In genomic region chr8:45197294-45197693, GRCm38 (mm10) we compare ENCODE assay signal across 27 mouse cellular contexts.
DNase-seq lines count a peak whose midpoint lies in the region; ATAC-seq and TF ChIP-seq lines count a peak whose summit lies in the region.
"Had no signal": no experiment of that assay in that cellular context is flagged by ENCODE, and none has a peak within 500 bp of the region (broad histone marks: within the 10 kb centered on the region; RNA-seq: fewer than 3 reads in every experiment).

No protein-coding gene starts in this region.

- no peak for TF ChIP-seq CTCF in forebrain, postnatal 0 days (IDR thresholded peaks at IDR 0.05; ENCODE audit: low read depth)
- TF ChIP-seq CTCF in hindbrain, postnatal 0 days (IDR thresholded peaks at IDR 0.05; ENCODE audit: low read depth): no peak

- H3K27me3 ChIP-seq in forebrain, embryonic 13.5 days: no peaks in the 10 kb centered on the region
- H3K27me3 ChIP-seq in forebrain, embryonic 10.5 days (ENCODE audit: poor library complexity, severe bottlenecking): no peaks in the 10 kb centered on the region
- no peaks in the 10 kb centered on the region for H3K27me3 ChIP-seq in forebrain, embryonic 15.5 days
- H3K27me3 ChIP-seq in forebrain, postnatal 0 days (ENCODE audit: insufficient read depth, low read length): no peaks in the 10 kb centered on the region
- no peaks in the 10 kb centered on the region for H3K27me3 ChIP-seq in hindbrain, embryonic 13.5 days
- H3K27me3 ChIP-seq in hindbrain, postnatal 0 days (ENCODE audit: insufficient read depth, low read length): no peaks in the 10 kb centered on the region
- H3K27me3 ChIP-seq in hindbrain, embryonic 16.5 days (replicated peaks; ENCODE audit: control insufficient read depth, insufficient read depth, low read length): no peaks in the 10 kb centered on the region
- H3K27me3 ChIP-seq in hindbrain, embryonic 11.5 days (ENCODE audit: control insufficient read depth, insufficient read depth, low read length): no peaks in the 10 kb centered on the region
- H3K27me3 ChIP-seq: CH12.LX; embryonic facial prominence, embryonic 13.5 days; embryonic facial prominence, embryonic 15.5 days had no signal

- no peaks in the 10 kb centered on the region for H3K36me3 ChIP-seq in forebrain, embryonic 13.5 days (ENCODE audit: poor library complexity, severe bottlenecking)
- H3K36me3 ChIP-seq in forebrain, embryonic 10.5 days (replicated peaks): no peaks in the 10 kb centered on the region
- H3K36me3 ChIP-seq in forebrain, embryonic 15.5 days: no peaks in the 10 kb centered on the region
- H3K36me3 ChIP-seq in forebrain, postnatal 0 days (ENCODE audit: insufficient read depth): no peaks in the 10 kb centered on the region
- H3K36me3 ChIP-seq in hindbrain, embryonic 13.5 days: no peaks in the 10 kb centered on the region
- H3K36me3 ChIP-seq in hindbrain, postnatal 0 days (ENCODE audit: insufficient read depth, low read length): no peaks in the 10 kb centered on the region
- no peaks in the 10 kb centered on the region for H3K36me3 ChIP-seq in hindbrain, embryonic 16.5 days (ENCODE audit: control insufficient read depth, insufficient read depth, low read length)
- H3K36me3 ChIP-seq in hindbrain, embryonic 11.5 days (ENCODE audit: control insufficient read depth, insufficient read depth, low read length): no peaks in the 10 kb centered on the region
- H3K36me3 ChIP-seq: embryonic facial prominence, embryonic 13.5 days; embryonic facial prominence, embryonic 15.5 days; G1E had no signal

- DNase-seq in forebrain, embryonic 10.5 days (ENCODE audit: extremely low spot score, low spot score): no peak
- no peak for DNase-seq in forebrain, postnatal 0 days
- no peak for DNase-seq in hindbrain, postnatal 0 days (ENCODE audit: low spot score)
- DNase-seq in hindbrain, embryonic 11.5 days (ENCODE audit: low spot score): no peak
- DNase-seq: adrenal gland, adult 8-10 months; adrenal gland, postnatal 14 days; adrenal gland, postnatal 36 days; B cell, adult 2 months; cerebellum, adult 11 months; cerebellum, adult 18-20 months; cerebellum, adult 8-10 months; cerebellum, adult 9-11 months; cerebellum, postnatal 14 days; cerebellum, postnatal 36 days; embryo, embryonic 11 days had no signal

- ATAC-seq in forebrain, embryonic 13.5 days: peak; percentile 44; the same call in 1 of the 2 replicates
- ATAC-seq in forebrain, embryonic 15.5 days (replicated peaks): peak; percentile 58; the same call in 1 of the 2 replicates
- ATAC-seq in forebrain, postnatal 0 days: no peak
- peak; percentile 52; the same call in 1 of the 2 replicates for ATAC-seq in hindbrain, embryonic 13.5 days (ENCODE audit: low FRiP score)
- ATAC-seq in hindbrain, postnatal 0 days: no peak
- ATAC-seq in hindbrain, embryonic 16.5 days: 0 out of 2 replicates have a peak, but pooled peaks have one; percentile 30
- no peak for ATAC-seq in hindbrain, embryonic 11.5 days (ENCODE audit: low FRiP score)
- ATAC-seq: activated CD4-positive, CD25-positive, alpha-beta regulatory T cell, adult 4 months; CD4-positive, CD25-positive, alpha-beta regulatory T cell, adult 4 months; Patski had no signal

- no peak overlapping the region for H3K4me3 ChIP-seq in forebrain, embryonic 13.5 days
- no peak overlapping the region for H3K4me3 ChIP-seq in forebrain, embryonic 10.5 days
- no peak overlapping the region for H3K4me3 ChIP-seq in forebrain, embryonic 15.5 days
- no peak overlapping the region for H3K4me3 ChIP-seq in forebrain, postnatal 0 days (ENCODE audit: low read depth, low read length)
- H3K4me3 ChIP-seq in hindbrain, embryonic 13.5 days: no peak overlapping the region
- H3K4me3 ChIP-seq in hindbrain, postnatal 0 days (ENCODE audit: low read length): no peak overlapping the region
- H3K4me3 ChIP-seq in hindbrain, embryonic 16.5 days (ENCODE audit: low read length): no peak overlapping the region
- H3K4me3 ChIP-seq in hindbrain, embryonic 11.5 days (ENCODE audit: low read depth, low read length): no peak overlapping the region
- H3K4me3 ChIP-seq: embryonic facial prominence, embryonic 13.5 days; embryonic facial prominence, embryonic 15.5 days; erythroblast, embryonic 14.5 days had no signal

- H3K27ac ChIP-seq in forebrain, embryonic 13.5 days: no peak overlapping the region
- no peak overlapping the region for H3K27ac ChIP-seq in forebrain, embryonic 10.5 days
- H3K27ac ChIP-seq in forebrain, embryonic 15.5 days (replicated peaks): no peak overlapping the region
- no peak overlapping the region for H3K27ac ChIP-seq in forebrain, postnatal 0 days (ENCODE audit: low read depth, low read length)
- no peak overlapping the region for H3K27ac ChIP-seq in hindbrain, embryonic 13.5 days
- no peak overlapping the region for H3K27ac ChIP-seq in hindbrain, postnatal 0 days
- no peak overlapping the region for H3K27ac ChIP-seq in hindbrain, embryonic 16.5 days (ENCODE audit: low read depth, low read length)
- no peak overlapping the region for H3K27ac ChIP-seq in hindbrain, embryonic 11.5 days (ENCODE audit: low read depth, low read length)
- H3K27ac ChIP-seq: embryonic facial prominence, embryonic 13.5 days; embryonic facial prominence, embryonic 15.5 days had no signal

- H3K4me2 ChIP-seq in forebrain, embryonic 13.5 days: no peak overlapping the region
- H3K4me2 ChIP-seq in forebrain, embryonic 15.5 days (replicated peaks): no peak overlapping the region
- no peak overlapping the region for H3K4me2 ChIP-seq in forebrain, postnatal 0 days (ENCODE audit: low read depth)
- no peak overlapping the region for H3K4me2 ChIP-seq in hindbrain, embryonic 13.5 days
- no peak overlapping the region for H3K4me2 ChIP-seq in hindbrain, postnatal 0 days (ENCODE audit: low read depth, low read length)
- no peak overlapping the region for H3K4me2 ChIP-seq in hindbrain, embryonic 16.5 days (ENCODE audit: low read length)
- H3K4me2 ChIP-seq in hindbrain, embryonic 11.5 days (replicated peaks; ENCODE audit: low read depth, low read length): no peak overlapping the region
- H3K4me2 ChIP-seq: embryonic facial prominence, embryonic 13.5 days; embryonic facial prominence, embryonic 15.5 days had no signal

- no peaks in the 10 kb centered on the region for H3K9me3 ChIP-seq in forebrain, embryonic 13.5 days (replicated peaks)
- H3K9me3 ChIP-seq in forebrain, embryonic 10.5 days: no peaks in the 10 kb centered on the region
- no peaks in the 10 kb centered on the region for H3K9me3 ChIP-seq in forebrain, embryonic 15.5 days
- H3K9me3 ChIP-seq in forebrain, postnatal 0 days (ENCODE audit: low read length): no peaks in the 10 kb centered on the region
- no peaks in the 10 kb centered on the region for H3K9me3 ChIP-seq in hindbrain, embryonic 13.5 days
- no peaks in the 10 kb centered on the region for H3K9me3 ChIP-seq in hindbrain, postnatal 0 days (ENCODE audit: low read length)
- no peaks in the 10 kb centered on the region for H3K9me3 ChIP-seq in hindbrain, embryonic 16.5 days (ENCODE audit: control insufficient read depth, low read length)
- no peaks in the 10 kb centered on the region for H3K9me3 ChIP-seq in hindbrain, embryonic 11.5 days (ENCODE audit: control insufficient read depth, low read length)
- H3K9me3 ChIP-seq: embryonic facial prominence, embryonic 13.5 days; embryonic facial prominence, embryonic 15.5 days had no signal

- WGBS in forebrain, embryonic 13.5 days: 81% methylated on average over 5 of the region's 5 CpGs
- WGBS in forebrain, embryonic 10.5 days: 88% methylated on average over 5 of the region's 5 CpGs
- WGBS in forebrain, embryonic 15.5 days: 74% methylated on average over 5 of the region's 5 CpGs
- WGBS in forebrain, postnatal 0 days: 69% methylated on average over 5 of the region's 5 CpGs
- 76% methylated on average over 5 of the region's 5 CpGs for WGBS in hindbrain, embryonic 13.5 days
- WGBS in hindbrain, postnatal 0 days: 75% methylated on average over 5 of the region's 5 CpGs
- 73% methylated on average over 5 of the region's 5 CpGs for WGBS in hindbrain, embryonic 16.5 days
- WGBS in hindbrain, embryonic 11.5 days: 90% methylated on average over 5 of the region's 5 CpGs

- H3K9ac ChIP-seq in forebrain, embryonic 13.5 days: no peak overlapping the region
- H3K9ac ChIP-seq in forebrain, embryonic 15.5 days (replicated peaks): no peak overlapping the region
- no peak overlapping the region for H3K9ac ChIP-seq in forebrain, postnatal 0 days
- H3K9ac ChIP-seq in hindbrain, embryonic 13.5 days: no peak overlapping the region
- no peak overlapping the region for H3K9ac ChIP-seq in hindbrain, postnatal 0 days (replicated peaks; ENCODE audit: low read length)
- H3K9ac ChIP-seq in hindbrain, embryonic 16.5 days (ENCODE audit: low read depth, low read length): no peak overlapping the region
- H3K9ac ChIP-seq in hindbrain, embryonic 11.5 days (ENCODE audit: low read depth, low read length): no peak overlapping the region
- H3K9ac ChIP-seq: embryonic facial prominence, embryonic 13.5 days; embryonic facial prominence, embryonic 15.5 days had no signal

- no peaks in the 10 kb centered on the region; the same call in 1 of the 2 replicates for H3K4me1 ChIP-seq in forebrain, embryonic 13.5 days
- H3K4me1 ChIP-seq in forebrain, embryonic 10.5 days: no peaks in the 10 kb centered on the region
- peaks cover 6% of the 10 kb centered on the region for H3K4me1 ChIP-seq in forebrain, embryonic 15.5 days
- H3K4me1 ChIP-seq in forebrain, postnatal 0 days (ENCODE audit: insufficient read depth): no peaks in the 10 kb centered on the region
- peaks cover 8% of the 10 kb centered on the region; the same call in 1 of the 2 replicates for H3K4me1 ChIP-seq in hindbrain, embryonic 13.5 days (replicated peaks)
- no peaks in the 10 kb centered on the region for H3K4me1 ChIP-seq in hindbrain, postnatal 0 days (ENCODE audit: insufficient read depth, low read length)
- no peaks in the 10 kb centered on the region for H3K4me1 ChIP-seq in hindbrain, embryonic 16.5 days (ENCODE audit: control insufficient read depth, insufficient read depth, low read depth, low read length)
- H3K4me1 ChIP-seq in hindbrain, embryonic 11.5 days (replicated peaks; ENCODE audit: control insufficient read depth, insufficient read depth, low read length): no peaks in the 10 kb centered on the region
- H3K4me1 ChIP-seq: embryonic facial prominence, embryonic 13.5 days; embryonic facial prominence, embryonic 15.5 days had no signal

Comparison
In these comparisons a context has a peak if more than half of its experiments do, and no peak if none do; other contexts are left out.
1. ATAC-seq: peak in forebrain, embryonic 13.5 days (single experiment), forebrain, embryonic 15.5 days (single experiment), hindbrain, embryonic 13.5 days (single experiment) and hindbrain, embryonic 16.5 days (single experiment); none in forebrain, postnatal 0 days (single experiment), hindbrain, postnatal 0 days (single experiment) and hindbrain, embryonic 11.5 days (single experiment).